In genomic region chr1:193859257-193860125, GRCm38 (mm10) we compare ENCODE assay signal across 10 mouse cellular contexts.
DNase-seq lines count a peak whose midpoint lies in the region; ATAC-seq and TF ChIP-seq lines count a peak whose summit lies in the region.
"Had no signal": no experiment of that assay in that cellular context is flagged by ENCODE, and none has a peak within 500 bp of the region (broad histone marks: within the 10 kb centered on the region; RNA-seq: fewer than 3 reads in every experiment).

No protein-coding gene starts in this region.

- H3K9me3 ChIP-seq in kidney, embryonic 14.5 days (ENCODE audit: control insufficient read depth, low read length): no peaks in the 10 kb centered on the region
- no peaks in the 10 kb centered on the region for H3K9me3 ChIP-seq in hindbrain, embryonic 11.5 days (ENCODE audit: control insufficient read depth, low read length)
- no peaks in the 10 kb centered on the region for H3K9me3 ChIP-seq in midbrain, postnatal 0 days (ENCODE audit: low read length)
- H3K9me3 ChIP-seq: liver, embryonic 13.5 days had no signal

- 29% methylated on average over 10 of the region's 10 CpGs for WGBS in kidney, embryonic 14.5 days
- 53% methylated on average over 10 of the region's 10 CpGs for WGBS in kidney, adult 2 months
- 46% methylated on average over 10 of the region's 10 CpGs for WGBS in hindbrain, embryonic 11.5 days
- 28% methylated on average over 10 of the region's 10 CpGs for WGBS in midbrain, postnatal 0 days

- H3K4me1 ChIP-seq in kidney, embryonic 14.5 days (ENCODE audit: control insufficient read depth, insufficient read depth, low read length): peaks cover 18% of the 10 kb centered on the region
- no peaks in the 10 kb centered on the region for H3K4me1 ChIP-seq in kidney, adult 2 months (ENCODE audit: control insufficient read depth, insufficient read depth, low read length)
- H3K4me1 ChIP-seq in hindbrain, embryonic 11.5 days (replicated peaks; ENCODE audit: control insufficient read depth, insufficient read depth, low read length): peaks cover 2% of the 10 kb centered on the region; the same call in 1 of the 2 replicates
- peaks cover 8% of the 10 kb centered on the region; the same call in 1 of the 2 replicates for H3K4me1 ChIP-seq in midbrain, postnatal 0 days (ENCODE audit: insufficient read depth, low read length)
- H3K4me1 ChIP-seq: liver, embryonic 13.5 days had no signal

- no peak overlapping the region for H3K4me2 ChIP-seq in kidney, embryonic 14.5 days (replicated peaks; ENCODE audit: low read depth, low read length)
- no peak overlapping the region for H3K4me2 ChIP-seq in hindbrain, embryonic 11.5 days (replicated peaks; ENCODE audit: low read depth, low read length)
- H3K4me2 ChIP-seq in midbrain, postnatal 0 days (ENCODE audit: low read depth, low read length, poor library complexity, severe bottlenecking): no peak overlapping the region
- H3K4me2 ChIP-seq: liver, embryonic 13.5 days had no signal

- H3K4me3 ChIP-seq in kidney, embryonic 14.5 days (ENCODE audit: low read length): no peak overlapping the region
- H3K4me3 ChIP-seq in kidney, adult 2 months (ENCODE audit: insufficient read depth, low read depth, low read length): no peak overlapping the region
- H3K4me3 ChIP-seq in hindbrain, embryonic 11.5 days (ENCODE audit: low read depth, low read length): no peak overlapping the region
- no peak overlapping the region for H3K4me3 ChIP-seq in midbrain, postnatal 0 days (ENCODE audit: low read depth, low read length)
- H3K4me3 ChIP-seq: liver, embryonic 13.5 days had no signal

- peak overlapping the region; percentile 65; the same call in 1 of the 2 replicates for H3K27ac ChIP-seq in kidney, embryonic 14.5 days (ENCODE audit: low read depth, low read length)
- H3K27ac ChIP-seq in kidney, adult 2 months (ENCODE audit: insufficient read depth, low read depth, low read length): no peak overlapping the region
- H3K27ac ChIP-seq in hindbrain, embryonic 11.5 days (ENCODE audit: low read depth, low read length): no peak overlapping the region
- H3K27ac ChIP-seq in midbrain, postnatal 0 days (ENCODE audit: low read depth, low read length): no peak overlapping the region
- H3K27ac ChIP-seq: liver, embryonic 13.5 days had no signal

- H3K27me3 ChIP-seq in kidney, embryonic 14.5 days (ENCODE audit: control insufficient read depth, insufficient read depth, low read length): no peaks in the 10 kb centered on the region
- H3K27me3 ChIP-seq in kidney, adult 2 months (replicated peaks; ENCODE audit: control insufficient read depth, insufficient read depth, low read length): no peaks in the 10 kb centered on the region
- no peaks in the 10 kb centered on the region for H3K27me3 ChIP-seq in hindbrain, embryonic 11.5 days (ENCODE audit: control insufficient read depth, insufficient read depth, low read length)
- H3K27me3 ChIP-seq in midbrain, postnatal 0 days (ENCODE audit: insufficient read depth, low read length): no peaks in the 10 kb centered on the region
- H3K27me3 ChIP-seq: liver, embryonic 13.5 days had no signal

- H3K36me3 ChIP-seq in kidney, embryonic 14.5 days (ENCODE audit: control insufficient read depth, insufficient read depth, low read length): no peaks in the 10 kb centered on the region
- H3K36me3 ChIP-seq in kidney, adult 2 months (ENCODE audit: control insufficient read depth, insufficient read depth, low read length): no peaks in the 10 kb centered on the region
- no peaks in the 10 kb centered on the region for H3K36me3 ChIP-seq in hindbrain, embryonic 11.5 days (ENCODE audit: control insufficient read depth, insufficient read depth, low read length)
- no peaks in the 10 kb centered on the region for H3K36me3 ChIP-seq in midbrain, postnatal 0 days (ENCODE audit: insufficient read depth, low read length)
- H3K36me3 ChIP-seq: liver, embryonic 13.5 days had no signal

- no peak for TF ChIP-seq CTCF in kidney, adult 2 months (conservative IDR thresholded peaks at IDR 0.05; ENCODE audit: insufficient read depth, insufficient read length, low read depth, low read length)
- no peak for TF ChIP-seq CTCF in brain, embryonic 14.5 days (IDR thresholded peaks at IDR 0.05; ENCODE audit: borderline replicate concordance, extremely low read depth, insufficient read depth, insufficient read length)
- TF ChIP-seq CTCF in midbrain, postnatal 0 days (IDR thresholded peaks at IDR 0.05): peak; percentile 38

- DNase-seq in kidney, adult 2 months: no peak
- DNase-seq in brain, embryonic 14.5 days (ENCODE audit: low read depth): peak; percentile 49
- DNase-seq in hindbrain, embryonic 11.5 days (ENCODE audit: low spot score): peak; percentile 28
- peak; percentile 28 for DNase-seq in midbrain, postnatal 0 days (ENCODE audit: low spot score)
- DNase-seq in ovary, adult 18-20 months (ENCODE audit: low spot score): no peak
- no peak for DNase-seq in left cerebral cortex, adult 9 months (ENCODE audit: low spot score in 2 of 2)
- DNase-seq: cerebellum, adult 2 months; gastrocnemius, postnatal 36 days; liver, embryonic 13.5 days had no signal

- no peak overlapping the region for H3K9ac ChIP-seq in kidney, embryonic 14.5 days (ENCODE audit: low read depth, low read length)
- H3K9ac ChIP-seq in hindbrain, embryonic 11.5 days (ENCODE audit: low read depth, low read length): no peak overlapping the region
- H3K9ac ChIP-seq in midbrain, postnatal 0 days (replicated peaks; ENCODE audit: low read length, poor library complexity, severe bottlenecking): no peak overlapping the region
- H3K9ac ChIP-seq: liver, embryonic 13.5 days had no signal

- ATAC-seq in kidney, embryonic 14.5 days (ENCODE audit: low FRiP score, low TSS enrichment): peak; percentile 76
- ATAC-seq in hindbrain, embryonic 11.5 days (ENCODE audit: low FRiP score): peak; percentile 56; the same call in 1 of the 2 replicates
- ATAC-seq in midbrain, postnatal 0 days (ENCODE audit: low FRiP score): no peak

- no peak for TF ChIP-seq POLR2A in kidney, adult 2 months (IDR thresholded peaks at IDR 0.05; ENCODE audit: low read depth, low read length)
- no peak for TF ChIP-seq POLR2A in brain, embryonic 14.5 days (IDR thresholded peaks at IDR 0.05; ENCODE audit: borderline replicate concordance, extremely low read depth, insufficient read depth, insufficient read length, poor library complexity, severe bottlenecking)

Comparison
In these comparisons a context has a peak if more than half of its experiments do, and no peak if none do; other contexts are left out.
1. DNase-seq: peak in brain, embryonic 14.5 days (single experiment), hindbrain, embryonic 11.5 days (single experiment) and midbrain, postnatal 0 days (single experiment); none in kidney, adult 2 months (single experiment), ovary, adult 18-20 months (single experiment) and left cerebral cortex, adult 9 months (0 of 2).